Mouse (Mus musculus) G1E-ER4 (cell line): ENCODE results near the gene Tex26. TPM values are rescaled to one million over a fixed set of nuclear protein-coding genes. Genes with fewer than 3 reads are reported as not detected.

Experiments used
- GATA1 ChIP-seq: IDR thresholded peaks from one replicate; pipeline ENCODE4 v1.8.0; 2012; ENCODE audit warnings: low read length, inconsistent platforms
- polyA plus RNA-seq: library from polyadenylated mRNA; stranded (reverse); fragments of >175 nt; gene quantifications from 2 replicates; pipeline ENCODE4 v1.2.3, GENCODE M21; 2012

Tex26 gene
- polyA plus RNA-seq, 1 experiment: not detected

DNA sequence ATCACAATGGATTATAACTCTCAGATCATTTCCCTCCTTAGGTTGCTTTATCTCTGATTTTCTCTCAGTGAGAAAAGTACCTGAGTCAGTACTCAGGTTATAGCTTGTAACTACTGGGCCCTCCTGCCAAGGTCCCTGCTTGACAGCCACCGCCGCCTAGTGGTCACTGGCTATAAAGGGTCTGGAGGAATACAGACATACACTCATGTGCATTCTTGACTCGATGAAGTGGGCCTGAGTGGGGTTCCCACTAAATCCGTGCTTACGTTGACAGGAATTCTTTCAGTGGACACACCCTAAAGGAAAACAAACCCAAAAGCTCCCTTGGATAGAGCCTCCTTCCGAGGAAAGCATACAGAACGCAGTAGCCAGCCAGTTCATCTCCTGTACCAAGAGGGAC, 17.1 kb downstream of the Tex26 start:
- no peak for TF ChIP-seq GATA1

- no peak for TF ChIP-seq GATA1
These were observed 22.6 kb downstream of the Tex26 start for GRCm38 (mm10) chr5:149462071-149462470.

- TF ChIP-seq GATA1: no peak
These were observed 25.8 kb downstream of the Tex26 start for GRCm38 (mm10) chr5:149465305-149465704.

DNA sequence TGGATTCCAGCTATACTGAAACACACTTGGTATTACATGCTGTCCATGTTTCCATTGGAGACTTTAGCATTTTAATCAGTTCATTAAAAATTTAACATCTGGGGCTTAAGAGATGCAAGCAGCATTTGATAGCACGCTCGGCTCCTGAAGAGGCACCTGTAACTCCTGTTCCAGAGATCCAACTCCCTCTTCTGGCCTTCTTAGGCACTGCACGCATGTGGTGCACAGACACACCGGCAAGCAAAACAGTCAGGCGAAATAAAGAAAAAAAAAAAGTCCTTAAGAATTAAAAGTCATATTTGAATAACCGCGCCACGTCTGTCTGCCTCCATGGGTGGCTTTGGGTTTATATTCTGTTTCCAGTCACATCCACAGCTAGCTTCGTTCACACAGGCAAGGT, 34.7 kb downstream of the Tex26 start:
- TF ChIP-seq GATA1: no peak

GRCm38 (mm10) chr5:149474701-149475468, 35.4 kb downstream of the Tex26 start:
- no peak for TF ChIP-seq GATA1

GRCm38 (mm10) chr5:149481920-149482319, 42.5 kb downstream of the Tex26 start:
- TF ChIP-seq GATA1: no peak

DNA sequence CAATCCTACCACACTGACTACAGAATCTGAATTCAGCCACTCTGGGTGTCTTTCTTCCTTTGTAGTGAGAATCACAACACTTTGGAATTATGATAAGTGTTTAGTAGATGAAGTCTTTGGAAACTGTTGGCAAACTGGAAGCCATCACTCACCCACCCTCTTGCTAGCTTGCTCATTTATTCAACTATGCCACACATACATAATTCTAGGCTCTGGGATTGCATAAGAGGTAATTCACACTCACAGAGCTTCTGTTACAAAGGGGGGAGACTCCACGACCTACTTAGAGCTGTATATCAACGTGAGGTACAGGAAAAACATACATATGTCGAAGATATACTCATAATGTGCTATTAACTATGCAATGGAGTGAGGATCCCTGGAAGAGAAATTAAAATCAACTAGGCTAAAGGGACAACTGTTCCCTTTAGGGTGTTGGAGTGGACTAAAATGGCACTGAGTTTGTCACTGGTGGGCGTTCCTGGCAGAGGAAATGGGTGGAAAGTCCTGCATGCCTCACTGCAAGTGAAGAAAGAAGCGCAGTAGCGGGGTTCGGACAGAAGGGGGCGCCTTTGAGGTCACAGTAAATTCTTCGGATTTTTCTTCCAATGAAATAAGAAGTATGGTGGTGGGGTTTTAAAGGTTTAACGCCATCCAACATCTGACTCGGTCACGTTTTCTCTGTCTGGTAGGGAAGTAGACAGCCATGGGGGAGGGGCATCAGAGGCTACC, 44.0 kb downstream of the Tex26 start:
- no peak for TF ChIP-seq GATA1

DNA sequence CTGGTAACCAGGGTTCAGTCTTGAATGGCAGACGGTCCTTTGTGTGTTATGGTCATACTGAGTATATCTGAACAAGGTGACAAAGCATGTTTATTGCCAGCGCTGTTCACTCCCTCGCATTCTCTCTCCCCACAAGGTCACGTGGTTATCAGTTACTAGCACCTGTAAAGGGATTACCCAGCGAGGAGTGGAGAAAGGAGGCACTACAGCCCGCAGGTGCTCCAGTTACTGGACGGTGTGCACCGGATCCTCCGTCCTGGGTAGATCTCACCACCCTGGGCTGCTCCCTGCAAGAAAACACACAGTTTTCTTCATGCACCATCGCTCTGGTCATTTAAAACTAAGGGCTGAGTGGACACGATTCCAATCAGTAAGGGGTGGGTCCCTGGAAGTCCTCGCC, 44.8 kb downstream of the Tex26 start:
- TF ChIP-seq GATA1: no peak

DNA sequence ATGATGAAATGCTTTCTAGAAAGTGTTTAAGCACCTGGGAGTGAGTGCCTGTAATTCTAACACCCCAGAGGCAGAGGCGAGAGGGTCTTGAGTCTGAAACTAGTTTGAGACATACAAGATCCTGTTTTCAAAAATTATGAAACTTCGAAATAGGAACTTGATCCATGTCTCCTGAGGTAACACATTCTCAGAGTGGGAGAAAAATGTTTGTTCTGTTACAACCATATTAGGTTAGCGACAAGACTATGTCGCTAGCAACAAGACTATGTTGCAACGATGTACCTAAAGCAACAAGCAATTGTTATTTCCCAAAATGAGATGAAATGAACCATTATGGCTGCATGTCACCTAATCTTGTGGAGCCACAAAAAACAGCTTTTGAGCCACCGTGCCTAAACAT, 46.0 kb downstream of the Tex26 start:
- TF ChIP-seq GATA1: no peak

GRCm38 (mm10) chr5:149488360-149489021, 49.0 kb downstream of the Tex26 start:
- no peak for TF ChIP-seq GATA1

- TF ChIP-seq GATA1: no peak
These were observed 49.7 kb downstream of the Tex26 start for GRCm38 (mm10) chr5:149489136-149489535.

- TF ChIP-seq GATA1: no peak
These were observed 50.8 kb downstream of the Tex26 start for GRCm38 (mm10) chr5:149490275-149490674.

DNA sequence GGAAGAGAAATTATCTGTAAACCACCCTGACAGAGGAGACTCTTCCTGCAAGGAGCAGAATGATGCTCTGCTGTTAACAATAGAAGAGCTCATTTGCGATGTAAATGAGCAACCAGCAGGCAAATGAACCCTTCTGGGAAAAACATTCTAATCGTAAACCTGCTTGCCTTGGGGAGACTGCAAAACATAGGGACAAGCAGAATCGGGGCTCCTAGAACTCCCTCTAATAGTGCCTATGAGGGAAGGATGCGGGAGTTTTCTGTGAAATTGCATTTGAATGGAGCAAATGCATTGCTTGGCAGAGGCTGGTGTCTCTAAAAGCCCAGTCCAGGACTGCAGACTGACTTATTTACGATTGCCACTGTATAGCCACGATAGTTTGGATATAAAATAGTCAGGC, 56.2 kb downstream of the Tex26 start:
- no peak for TF ChIP-seq GATA1

DNA sequence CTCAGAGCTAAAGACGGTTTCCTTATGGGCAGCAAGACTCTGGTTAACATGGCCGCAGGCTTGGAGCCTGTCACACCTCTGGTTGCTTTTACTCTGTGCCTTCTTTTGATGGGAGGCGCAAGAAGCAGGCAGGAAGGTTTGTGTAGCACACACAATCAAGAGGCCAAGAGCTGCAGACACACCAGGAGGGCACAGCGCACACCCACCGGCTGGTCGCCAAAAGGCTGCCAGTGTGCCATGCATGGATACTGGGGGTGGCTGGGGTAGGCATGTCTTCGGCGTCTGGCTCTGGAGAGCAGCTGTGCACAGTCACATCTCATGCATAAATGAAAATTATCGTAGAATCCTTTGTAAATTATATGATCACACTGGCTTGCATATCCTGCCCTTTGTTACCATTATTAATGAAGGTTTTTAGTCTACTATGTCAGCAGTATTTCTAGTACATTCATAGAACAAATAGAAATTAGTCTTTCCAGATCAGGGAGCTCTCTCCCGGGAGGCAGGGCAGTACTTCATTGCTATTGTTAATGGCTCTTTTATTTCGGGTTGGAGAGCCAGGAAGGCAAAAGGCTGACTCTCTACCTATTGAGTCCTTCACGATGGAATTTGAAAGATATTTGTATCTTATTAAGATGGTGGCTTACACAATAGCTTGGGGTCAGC, 57.1 kb downstream of the Tex26 start:
- no peak for TF ChIP-seq GATA1

DNA sequence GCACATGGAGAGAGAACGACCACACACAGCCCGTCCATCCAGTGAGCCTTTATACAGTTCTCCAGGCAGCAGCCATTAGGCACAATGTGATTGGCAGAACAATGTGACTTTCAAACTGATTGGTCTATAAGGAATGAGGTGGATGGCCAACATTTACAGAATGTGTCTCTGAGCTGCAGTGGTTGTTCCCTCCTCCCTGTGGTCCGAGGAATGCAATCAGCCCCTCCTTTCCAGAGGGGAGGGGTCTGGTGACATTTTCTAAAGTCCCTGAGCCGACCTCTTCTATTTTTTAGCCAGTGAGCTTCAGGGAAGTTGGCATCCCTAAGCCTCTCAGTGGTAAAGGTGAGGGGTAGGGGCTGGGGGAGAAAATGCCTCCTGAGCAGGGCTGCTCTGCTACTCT, 60.5 kb downstream of the Tex26 start:
- no peak for TF ChIP-seq GATA1
